Mouse (Mus musculus): ENCODE measurements around the gene Wdr82.

DNA sequence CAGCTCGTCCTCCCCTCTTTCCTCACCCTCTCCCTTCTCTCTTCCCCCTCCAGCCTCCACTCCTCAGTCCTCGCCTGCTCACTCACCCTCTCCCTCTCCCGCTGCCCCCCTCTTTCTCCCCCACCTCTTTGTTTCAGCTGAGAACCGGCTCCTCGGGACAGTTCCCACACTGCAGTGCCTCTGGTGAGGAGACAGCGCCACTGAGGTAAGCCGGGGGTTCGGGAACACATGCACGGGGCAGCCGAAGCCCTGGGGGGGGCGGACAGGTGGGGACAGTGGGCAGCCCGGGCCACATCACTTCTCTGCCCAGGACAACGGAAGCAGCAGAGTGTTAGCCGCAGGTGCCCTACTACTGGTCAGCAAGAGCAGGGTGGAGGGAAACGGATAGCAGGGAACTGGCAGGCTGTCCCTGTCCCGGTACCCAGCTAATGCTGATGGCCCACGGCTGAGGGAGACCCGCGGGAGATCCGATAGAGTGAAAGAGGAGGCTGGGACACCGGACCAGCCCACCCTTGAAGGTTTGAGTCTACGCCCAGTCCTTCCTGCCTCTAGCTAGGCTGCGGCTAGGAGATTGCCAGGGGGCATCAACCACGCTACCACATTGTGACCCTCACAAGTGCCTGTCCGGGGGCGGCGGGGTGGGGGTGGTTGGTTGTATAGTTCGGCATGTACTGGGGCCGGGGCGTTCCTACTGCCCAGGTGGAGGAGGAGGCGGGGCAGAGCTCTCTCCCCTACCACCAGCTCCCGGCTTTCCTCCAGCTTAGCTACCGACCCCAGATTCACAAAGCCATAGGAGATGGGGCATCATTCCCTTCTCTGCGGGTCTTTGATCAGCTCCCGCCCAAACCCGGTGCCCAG lies 22.0 kb upstream of the Wdr82 start:
- TF ChIP-seq CTCF (IDR thresholded peaks at IDR 0.05; ENCODE audit: control insufficient read depth, insufficient read depth, insufficient read length) = no peak
- TF ChIP-seq USF1 (IDR thresholded peaks at IDR 0.05; ENCODE audit: low read depth) = no peak
- TF ChIP-seq MAX (IDR thresholded peaks at IDR 0.05) = no peak
- TF ChIP-seq CEBPB (IDR thresholded peaks at IDR 0.05; ENCODE audit: low read depth) = no peak
- TF ChIP-seq MYOD1 (IDR thresholded peaks at IDR 0.05; ENCODE audit: control insufficient read depth, insufficient read length, low read depth) = no peak
- TF ChIP-seq FOSL1 (IDR thresholded peaks at IDR 0.05; ENCODE audit: insufficient read depth, low read length, poor library complexity, severe bottlenecking) = no peak
- TF ChIP-seq MYOG (IDR thresholded peaks at IDR 0.05; ENCODE audit: control insufficient read depth, extremely low read depth, insufficient read length) = no peak
